Mouse (Mus musculus): Measurements from ENCODE around the gene Trex1.
A peak's percentile ranks its signal among the peaks of the same experiment; 100 is the strongest.

DNA sequence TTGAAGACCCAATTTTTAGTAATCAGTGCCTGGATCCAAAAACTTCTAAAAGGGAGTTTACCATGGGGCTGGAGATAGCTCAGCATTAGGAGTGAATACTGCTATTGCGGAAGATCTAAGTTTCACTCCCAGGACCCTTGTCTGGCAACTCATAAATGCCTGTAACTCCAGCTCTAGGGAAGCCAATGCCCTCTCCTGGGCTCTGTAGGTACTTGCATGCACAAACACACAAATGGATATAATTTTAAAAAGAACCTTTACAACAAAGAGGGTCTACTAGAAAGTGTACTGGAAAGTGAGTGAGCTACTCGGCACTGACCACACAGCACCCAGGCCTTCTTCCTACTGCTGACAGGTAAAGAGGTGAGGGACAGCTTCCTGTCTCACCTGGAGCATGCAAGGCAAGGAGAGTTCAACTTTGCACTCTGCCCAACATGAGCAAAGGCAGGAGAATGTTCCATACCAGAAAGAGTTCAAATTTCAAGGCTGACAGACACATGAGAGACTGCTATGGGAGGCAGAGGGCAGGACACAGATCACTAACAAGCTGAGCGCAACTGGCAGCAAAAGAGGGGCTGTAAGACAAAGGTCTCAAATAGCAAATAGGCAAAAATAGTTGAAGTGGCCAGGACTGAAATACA, 8.7 kb upstream of the Trex1 start:
- TF ChIP-seq CTCF (conservative IDR thresholded peaks at IDR 0.05; ENCODE audit: insufficient read depth, insufficient read length, low read depth, low read length): 0 out of 2 replicates have a peak, but pooled peaks have one; percentile 16
- no peak for TF ChIP-seq POLR2A (IDR thresholded peaks at IDR 0.05; ENCODE audit: low read depth, low read length)

Measured in kidney, adult 2 months (tissue).